Mouse (Mus musculus): Measurements from ENCODE around the gene Ttc17. TPM values are rescaled to one million over a fixed set of nuclear protein-coding genes. Genes with fewer than 3 reads are reported as not detected.
A peak's percentile ranks its signal among the peaks of the same experiment; 100 is the strongest.

Ttc17 gene
- total RNA-seq, 2 experiments from 2014 or later: 13.7 to 15.3 TPM

DNA sequence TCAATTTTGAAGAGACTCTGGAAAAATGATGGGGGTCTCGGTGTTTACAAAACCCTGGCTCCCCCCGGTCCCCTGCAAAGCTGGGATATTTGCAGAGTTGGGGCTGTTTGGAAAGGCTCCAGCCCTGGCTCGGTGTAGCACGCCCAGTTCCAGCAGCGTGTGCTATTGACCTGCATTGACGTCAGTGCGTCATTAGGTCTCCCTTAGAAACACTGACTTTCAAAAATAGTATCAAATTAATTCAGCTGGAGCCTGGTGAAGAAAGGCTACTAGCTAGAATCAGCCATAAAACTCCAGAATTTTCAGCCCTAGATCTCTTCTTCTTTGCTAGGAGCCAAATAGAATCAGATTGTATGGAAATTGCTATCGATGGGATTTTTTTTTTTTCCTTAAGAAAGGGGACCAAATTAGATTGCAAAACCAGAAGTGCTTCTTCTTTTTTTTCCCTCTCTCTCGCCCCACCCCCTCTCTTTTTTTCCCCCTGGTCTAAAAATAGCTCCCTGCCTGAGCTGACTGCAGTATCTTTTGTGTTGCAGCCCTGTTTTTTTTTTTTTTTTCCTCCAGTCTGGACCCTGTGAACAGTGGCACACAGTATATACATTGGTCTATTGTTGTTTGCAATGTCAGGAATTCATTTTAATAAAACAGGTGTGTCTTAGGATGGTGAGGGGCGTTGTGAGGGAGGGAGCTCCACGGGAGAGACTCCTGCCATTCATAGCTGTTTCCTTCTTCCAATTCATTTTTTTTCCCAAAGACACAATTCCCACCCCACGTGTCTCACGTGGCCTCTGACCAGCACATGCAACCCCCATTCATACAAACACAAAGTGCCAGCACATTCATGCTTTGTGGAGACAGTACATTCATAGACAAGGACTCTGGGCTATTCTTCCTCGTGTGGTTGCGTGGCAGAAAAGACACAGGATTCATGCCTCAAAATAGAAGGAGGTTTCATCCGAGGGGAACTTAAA, 141.0 kb downstream of the Ttc17 start:
- peak; percentile 24 for DNase-seq
- intact Hi-C loops (cut with DNase I; ENCODE audit: low total_unique reads): no loop called here

DNA sequence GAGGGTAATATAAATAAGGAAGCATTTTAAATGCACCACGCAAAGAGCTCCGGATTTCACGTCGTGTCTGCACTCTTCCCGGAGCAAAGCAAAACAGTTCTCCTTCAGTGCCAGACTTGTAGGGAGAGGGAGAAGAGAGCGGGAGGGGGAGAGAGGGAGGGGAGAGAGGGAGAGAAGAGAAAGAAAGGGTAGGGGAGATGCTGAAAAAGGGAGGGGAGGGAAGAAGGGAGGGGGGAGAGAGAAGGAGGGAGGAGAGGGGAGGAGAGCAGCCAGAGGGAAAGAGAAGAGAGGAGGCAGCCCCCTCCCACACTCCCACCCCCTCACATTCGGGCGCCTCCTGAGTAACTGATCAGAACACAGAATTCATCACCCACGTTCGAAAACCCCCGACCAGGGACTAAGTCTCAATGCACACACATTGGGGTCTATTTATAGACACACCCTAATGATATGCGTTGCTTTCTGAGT, 141.8 kb downstream of the Ttc17 start:
- intact Hi-C loops (cut with DNase I; ENCODE audit: low total_unique reads): no loop called here

DNA sequence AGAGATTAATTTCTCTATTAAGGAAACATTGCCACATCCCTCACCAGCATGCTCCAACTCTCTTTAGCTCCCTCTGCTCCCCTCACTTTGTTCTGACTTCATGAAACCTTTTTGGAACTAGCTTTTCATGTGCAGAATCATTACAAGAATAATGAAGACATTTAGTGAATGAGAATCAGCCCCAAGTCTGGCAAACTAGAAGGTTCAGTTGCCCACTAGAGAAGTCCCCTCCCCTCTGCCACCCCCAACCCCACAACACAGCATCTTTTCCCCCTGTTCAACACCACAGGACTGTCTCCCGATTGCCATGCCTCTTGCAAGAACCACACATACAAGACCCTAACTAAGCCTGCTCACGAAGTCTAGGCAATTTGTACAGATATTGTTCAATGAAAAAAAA, 142.5 kb downstream of the Ttc17 start:
- no peak for DNase-seq
- intact Hi-C loops (cut with DNase I; ENCODE audit: low total_unique reads): no loop called here

More for the DNA sequence above, 141.8 kb downstream of the Ttc17 start:
- DNase-seq: no peak

DNA sequence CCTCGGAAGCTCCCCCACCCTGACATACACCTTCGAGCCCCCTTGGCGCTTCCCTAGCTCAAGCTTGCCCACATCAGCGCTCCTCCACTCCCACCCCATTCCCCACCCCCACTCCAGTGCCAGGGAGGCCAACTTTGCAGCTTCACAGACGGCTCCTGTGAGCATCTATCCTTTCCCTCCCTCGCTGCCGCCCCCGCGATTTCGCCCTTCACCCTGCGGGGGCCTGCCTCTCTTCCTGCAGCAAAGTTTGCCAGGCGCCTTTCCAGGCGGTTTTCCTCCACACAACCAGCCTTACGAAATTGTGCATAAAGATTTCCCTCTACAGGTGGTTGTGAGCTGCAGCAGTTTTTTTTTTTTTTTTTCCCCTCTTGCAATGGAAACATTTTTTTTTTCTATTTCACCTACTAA, 143.0 kb downstream of the Ttc17 start:
- intact Hi-C loops (cut with DNase I; ENCODE audit: low total_unique reads): no loop called here
- DNase-seq: no peak

DNA sequence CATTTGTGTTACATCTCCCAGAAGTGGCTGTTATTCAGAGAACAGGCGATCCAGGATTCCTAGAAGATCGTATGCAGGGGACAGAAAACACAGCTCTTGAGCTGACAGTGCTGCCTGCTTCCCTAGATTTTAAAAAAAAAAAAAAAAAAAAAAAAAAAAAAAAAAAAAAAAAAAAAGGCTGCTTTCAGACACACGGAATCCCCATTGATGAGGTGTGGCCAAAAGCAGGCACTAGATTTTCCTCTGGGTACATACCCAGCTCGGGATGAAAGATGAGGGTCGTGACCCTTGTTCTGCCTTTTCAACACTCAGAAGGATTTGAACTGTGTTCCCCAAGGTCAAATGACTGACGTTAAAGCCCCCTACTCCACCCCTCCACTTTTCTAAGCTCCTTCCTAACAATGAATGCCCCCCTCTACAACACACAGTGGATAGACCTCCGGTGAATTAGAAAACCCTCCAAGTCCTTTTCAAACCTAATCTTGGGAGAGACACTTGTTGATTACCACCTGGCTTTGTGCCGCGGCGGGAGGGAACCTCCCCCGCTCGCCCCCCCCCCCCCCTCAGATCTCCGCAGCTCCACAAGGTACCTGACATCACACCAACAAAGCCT, 143.5 kb downstream of the Ttc17 start:
- intact Hi-C loops (cut with DNase I; ENCODE audit: low total_unique reads): no loop called here
- DNase-seq: no peak

DNA sequence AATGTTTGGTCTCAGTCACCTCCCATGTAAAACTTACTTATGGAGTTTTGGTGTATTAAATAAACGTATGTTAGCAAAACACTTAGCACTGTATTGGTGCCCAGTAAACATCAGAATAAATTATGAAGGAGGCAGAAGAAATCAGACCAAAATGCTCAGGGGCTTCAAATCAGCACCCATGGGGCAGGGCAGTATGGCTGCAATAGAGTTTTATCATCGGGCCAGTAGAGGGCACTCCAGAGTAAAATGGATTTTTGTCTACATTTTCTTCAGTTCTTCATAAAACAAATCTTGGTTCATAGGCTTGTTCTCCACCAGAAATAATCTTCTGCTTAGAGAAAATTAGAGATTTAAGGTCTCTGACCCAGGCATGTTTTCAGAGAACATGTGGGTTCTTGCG, 152.4 kb downstream of the Ttc17 start:
- intact Hi-C loops (cut with DNase I; ENCODE audit: low total_unique reads): loop anchor here (5.0 kb wide), 1 partner anchor 38 kb away; no protein-coding TSS in a partner anchor

More for the DNA sequence above, 152.4 kb downstream of the Ttc17 start:
- DNase-seq: no peak

Small RNA genes within 50 kb of the gene (microRNA-seq; reads per million reads assigned to microRNA genes)
- gene Mir670: 0 reads per million in 2 experiments

Other genes with a start within 250 kb of the Ttc17 start
- gene Hsd17b12, start 248.7 kb downstream of the Ttc17 start, total RNA-seq (2021): 10 to 100 TPM in 1 of 2 experiments, 1 to 10 TPM in 1; 8.7 to 13.1 TPM
- 10 to 100 TPM; 17.5 to 22.0 TPM for gene Api5, start 31.4 kb upstream of the Ttc17 start, total RNA-seq (2021)